Mouse (Mus musculus) spleen, adult 10 weeks (tissue): ENCODE data around the gene Iltifb. TPM values are rescaled to one million over a fixed set of nuclear protein-coding genes. Genes with fewer than 3 reads are reported as not detected.

Experiments used
- polyA plus RNA-seq: library from polyadenylated mRNA; stranded (reverse); fragments of 350-450 nt; fragmentation: Illumina TruSeq; extraction: RNeasy Lipid Tissue Mini Kit (QIAGEN cat#74804); gene quantifications from one replicate; pipeline ENCODE4 v1.2.3, GENCODE M21; 2015; ENCODE audit warnings: low replicate concordance; ENCODE audit not compliant: insufficient read depth

Gene Iltifb
- not detected for polyA plus RNA-seq

GRCm38 (mm10) chr10:118294938-118295337 lies at the start of gene Iltifb:
Gene Iltifb (minus strand): TSS chr10:118295038.

GRCm38 (mm10) chr10:118343155-118343554 lies 48.3 kb upstream of the Iltifb start, which contains the start of gene Gm9046:
Gene Gm9046 (minus strand): TSS chr10:118343255.

GRCm38 (mm10) chr10:118337731-118338130 lies 42.9 kb upstream of the Iltifb start, which contains the start of gene Gm9045:
Gene Gm9045 (minus strand): TSS chr10:118337831.

GRCm38 (mm10) chr10:118332308-118332707 lies 37.5 kb upstream of the Iltifb start, which contains the start of gene Gm9044:
Gene Gm9044 (minus strand): TSS chr10:118332408.

GRCm38 (mm10) chr10:118326869-118327268 lies 32.0 kb upstream of the Iltifb start, which contains the start of gene Gm9040:
Gene Gm9040 (minus strand): TSS chr10:118326969.

GRCm38 (mm10) chr10:118258388-118258787 lies 36.5 kb downstream of the Iltifb start, which contains the start of gene Gm32802:
Gene Gm32802 (plus strand): TSS chr10:118258688.

GRCm38 (mm10) chr10:118240680-118241079 lies 54.2 kb downstream of the Iltifb start, which contains the start of gene Gm32717:
Gene Gm32717 (minus strand): TSS chr10:118240780.

Other genes with a start within 250 kb of the Iltifb start
- 11.2 TPM for gene Mdm1, start 153.2 kb downstream of the Iltifb start, polyA plus RNA-seq
- gene Il22, start 90.1 kb downstream of the Iltifb start, polyA plus RNA-seq: not detected
- gene Gm32717, start 54.3 kb downstream of the Iltifb start, polyA plus RNA-seq: not detected
- gene Gm32802, start 36.4 kb downstream of the Iltifb start, polyA plus RNA-seq: not detected
- gene Gm9040, start 31.9 kb upstream of the Iltifb start, polyA plus RNA-seq: not detected
- gene Gm9044, start 37.4 kb upstream of the Iltifb start, polyA plus RNA-seq: not detected
- gene Gm9045, start 42.8 kb upstream of the Iltifb start, polyA plus RNA-seq: 0.14 TPM
- not detected for gene Gm9046, start 48.2 kb upstream of the Iltifb start, polyA plus RNA-seq
- gene Gm9048, start 53.6 kb upstream of the Iltifb start, polyA plus RNA-seq: not detected
- gene Gm9049, start 59.1 kb upstream of the Iltifb start, polyA plus RNA-seq: 0.14 TPM
- 1.8 TPM for gene Ifng, start 146.0 kb upstream of the Iltifb start, polyA plus RNA-seq